Mouse (Mus musculus) intestine, embryonic 15.5 days (tissue): ENCODE results near the gene Atad3a. TPM values are rescaled to one million over a fixed set of nuclear protein-coding genes. Genes with fewer than 3 reads are reported as not detected.

Experiments used
- ATAC-seq: fragments of 200-750 bp; cut with Nextera tagmentation; 2 replicates; pipeline ENCODE4 v1.8.0; 2017; ENCODE audit warnings: moderate TSS enrichment, moderate library complexity
- H3K27ac ChIP-seq: fragments of 300-500 bp; sonication (generic); 2 replicates; pipeline ENCODE4 v1.5.1; 2015; ENCODE audit warnings: mild to moderate bottlenecking, inconsistent platforms
- H3K27me3 ChIP-seq: fragments of 300-500 bp; sonication (generic); replicated peaks from 2 replicates; pipeline ENCODE4 v1.6.1; 2015; ENCODE audit warnings: inconsistent platforms
- H3K36me3 ChIP-seq: fragments of 300-500 bp; sonication (generic); 2 replicates; pipeline ENCODE4 v1.6.1; 2015; ENCODE audit warnings: inconsistent platforms
- H3K4me1 ChIP-seq: fragments of 300-500 bp; sonication (generic); replicated peaks from 2 replicates; pipeline ENCODE4 v1.6.1; 2015; ENCODE audit warnings: inconsistent platforms
- H3K4me2 ChIP-seq: fragments of 300-500 bp; sonication (generic); replicated peaks from 2 replicates; pipeline ENCODE4 v1.6.1; 2015; ENCODE audit warnings: mild to moderate bottlenecking, inconsistent platforms
- H3K4me3 ChIP-seq: fragments of 300-500 bp; sonication (generic); replicated peaks from 2 replicates; pipeline ENCODE4 v1.5.1; 2015; ENCODE audit warnings: inconsistent platforms
- H3K9ac ChIP-seq: fragments of 300-500 bp; sonication (generic); 2 replicates; pipeline ENCODE4 v1.6.1; 2015; ENCODE audit warnings: inconsistent platforms
- H3K9me3 ChIP-seq: fragments of 300-500 bp; sonication (generic); 2 replicates; pipeline ENCODE4 v1.6.1; 2016; ENCODE audit warnings: inconsistent platforms
- WGBS: fragments of 180-500 bp; shearing (Covaris S2); methylation state at CpG from one replicate; pipeline ENCODE4 v1.1.7; 2015; 5-methylcytosine and 5-hydroxymethylcytosine counted together
- polyA plus RNA-seq: library from polyadenylated mRNA; unstranded; fragments of >200 nt; fragmentation: Nextera tagmentation; extraction: Ambion mirVana; gene quantifications from 2 replicates; pipeline ENCODE4 v1.2.1, GENCODE M21; 2015

The Atad3a gene
- polyA plus RNA-seq, 1 experiment from 2014 or later, result 135 TPM

- Histone ChIP-seq H3K4me2 (no peak overlapping the region), H3K9ac (no peak overlapping the region), H3K27ac (no peak overlapping the region), H3K9me3 (no peaks in the 10 kb centered on the region), H3K36me3 (no peaks in the 10 kb centered on the region; the same call in 1 of the 2 replicates), H3K27me3 (no peaks in the 10 kb centered on the region), H3K4me3 (no peak overlapping the region), H3K4me1 (peaks cover 10% of the 10 kb centered on the region)
- WGBS, result 84% methylated on average over 10 of the region's 10 CpGs
- no peak for ATAC-seq
Observed at GRCm38 (mm10) chr4:155733267-155733666, 27.6 kb downstream of the Atad3a start.

DNA sequence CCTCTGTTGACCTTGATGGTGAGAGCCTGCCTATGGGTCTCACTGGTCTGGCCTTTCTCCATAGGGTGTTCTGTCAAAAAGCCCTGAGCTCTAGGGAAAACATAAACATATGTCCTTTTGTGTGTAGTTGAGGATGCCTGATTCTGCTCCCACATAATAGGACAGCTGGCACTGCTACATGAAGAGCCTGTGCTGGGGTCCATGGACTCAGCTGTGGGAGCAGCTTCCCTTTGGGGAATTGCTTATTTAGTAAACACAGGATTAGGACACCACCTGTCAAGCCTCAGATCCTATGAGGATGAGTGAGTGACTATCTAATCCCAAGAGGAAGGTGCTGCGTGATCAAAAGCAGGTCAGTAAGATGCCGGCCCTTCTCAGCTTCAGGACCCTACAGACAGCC is 32.9 kb downstream of the Atad3a start:
- Histone ChIP-seq H3K4me3 (no peak overlapping the region), H3K9ac (no peak overlapping the region), H3K4me2 (no peak overlapping the region), H3K9me3 (no peaks in the 10 kb centered on the region), H3K27ac (no peak overlapping the region), H3K36me3 (no peaks in the 10 kb centered on the region; the same call in 1 of the 2 replicates), H3K27me3 (no peaks in the 10 kb centered on the region), H3K4me1 (no peaks in the 10 kb centered on the region)
- ATAC-seq, result no peak
- WGBS, result 75% methylated on average over 2 of the region's 2 CpGs

GRCm38 (mm10) chr4:155721668-155722083 is 39.2 kb downstream of the Atad3a start:
- H3K4me1 ChIP-seq, result no peaks in the 10 kb centered on the region
- no peak overlapping the region for H3K9ac ChIP-seq
- H3K27me3 ChIP-seq, result no peaks in the 10 kb centered on the region
- no peak overlapping the region for H3K27ac ChIP-seq
- H3K9me3 ChIP-seq, result no peaks in the 10 kb centered on the region
- peaks cover 5% of the 10 kb centered on the region; the same call in 1 of the 2 replicates for H3K36me3 ChIP-seq
- H3K4me2 ChIP-seq, result no peak overlapping the region
- no peak overlapping the region for H3K4me3 ChIP-seq
- no peak; the same call in 1 of the 2 replicates for ATAC-seq
- WGBS, result 68% methylated on average over 4 of the region's 4 CpGs

- H3K36me3 ChIP-seq, result 0 out of 2 replicates have a peak, but pooled peaks cover 2% of the 10 kb centered on the region
- ATAC-seq, result no peak
- no peak overlapping the region for H3K9ac ChIP-seq
- 61% methylated on average over 6 of the region's 6 CpGs for WGBS
- no peaks in the 10 kb centered on the region for H3K27me3 ChIP-seq
- no peak overlapping the region for H3K4me2 ChIP-seq
- no peak overlapping the region for H3K4me3 ChIP-seq
- H3K4me1 ChIP-seq, result peaks cover 9% of the 10 kb centered on the region; the same call in 1 of the 2 replicates
- no peaks in the 10 kb centered on the region for H3K9me3 ChIP-seq
- no peak overlapping the region for H3K27ac ChIP-seq
Observed at GRCm38 (mm10) chr4:155710521-155711252, 50.2 kb downstream of the Atad3a start.

DNA sequence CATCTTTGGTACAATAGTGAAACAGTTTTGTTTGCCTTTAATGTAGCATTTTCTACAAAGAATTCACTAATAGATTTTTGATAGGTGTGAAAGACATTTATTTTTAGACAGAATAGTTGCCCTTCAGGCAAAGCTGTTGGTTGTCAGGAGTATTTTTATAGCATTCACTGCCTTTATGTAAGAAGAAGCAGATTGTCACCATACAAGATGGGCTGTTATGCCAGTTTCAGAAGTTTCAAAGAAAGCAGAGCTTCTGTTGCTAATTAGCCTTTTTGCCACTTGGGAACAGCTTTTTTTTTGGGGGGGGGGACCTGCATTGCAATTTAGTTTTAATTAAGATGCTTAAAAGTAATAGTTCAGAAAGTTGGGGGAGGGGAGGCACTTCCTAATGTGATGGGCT is 51.9 kb downstream of the Atad3a start:
- Histone ChIP-seq H3K4me2 (no peak overlapping the region), H3K27me3 (no peaks in the 10 kb centered on the region), H3K4me1 (peaks cover 9% of the 10 kb centered on the region; the same call in 1 of the 2 replicates), H3K9me3 (no peaks in the 10 kb centered on the region), H3K4me3 (no peak overlapping the region), H3K36me3 (no peaks in the 10 kb centered on the region), H3K9ac (no peak overlapping the region), H3K27ac (no peak overlapping the region)
- ATAC-seq, result no peak

GRCm38 (mm10) chr4:155708582-155708981 is 52.3 kb downstream of the Atad3a start:
- no peaks in the 10 kb centered on the region for H3K27me3 ChIP-seq
- no peak overlapping the region for H3K9ac ChIP-seq
- 80% methylated on average over 2 of the region's 2 CpGs for WGBS
- H3K4me2 ChIP-seq, result no peak overlapping the region
- H3K36me3 ChIP-seq, result no peaks in the 10 kb centered on the region
- no peak overlapping the region for H3K4me3 ChIP-seq
- peaks cover 9% of the 10 kb centered on the region; the same call in 1 of the 2 replicates for H3K4me1 ChIP-seq
- H3K9me3 ChIP-seq, result no peaks in the 10 kb centered on the region
- ATAC-seq, result no peak
- no peak overlapping the region for H3K27ac ChIP-seq

DNA sequence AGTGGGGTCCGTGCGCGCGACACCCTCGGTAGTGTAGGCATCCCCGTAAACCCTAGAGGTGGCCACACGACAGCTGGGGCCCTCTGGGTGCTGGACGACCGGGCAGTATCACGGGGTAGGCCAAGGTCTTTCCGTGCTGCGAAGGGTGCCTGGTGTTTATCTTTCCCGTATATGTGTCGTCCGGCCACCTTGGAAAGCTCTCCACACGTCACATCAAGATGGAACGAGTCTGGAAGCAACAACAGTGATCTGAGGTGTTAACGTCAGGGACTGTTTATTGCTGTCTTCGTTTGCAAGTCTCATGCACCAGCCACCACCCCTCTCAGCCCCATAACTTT is 55.3 kb downstream of the Atad3a start:
- H3K36me3 ChIP-seq, result no peaks in the 10 kb centered on the region
- whole genome bisulfite sequencing, result 0% methylated on average over 19 of the region's 19 CpGs
- peak overlapping the region; percentile 98 for H3K27ac ChIP-seq

GRCm38 (mm10) chr4:155704721-155705591 is 55.9 kb downstream of the Atad3a start, which contains the start of gene Ssu72:
Gene Ssu72, plus strand, starts transcription at chr4:155704800.
- H3K4me1 ChIP-seq, result peaks cover 8% of the 10 kb centered on the region; the same call in 1 of the 2 replicates
- peak; percentile 96 for ATAC-seq
- WGBS, result under 1% methylated on average over 83 of the region's 83 CpGs
- peak within 1 kb of the TSS; percentile 98 for H3K27ac ChIP-seq
- no peaks in the 10 kb centered on the region for H3K36me3 ChIP-seq
- H3K27me3 ChIP-seq, result no peaks in the 10 kb centered on the region
- H3K9me3 ChIP-seq, result no peaks in the 10 kb centered on the region
- peak within 1 kb of the TSS; percentile 98 for H3K4me3 ChIP-seq
- H3K4me2 ChIP-seq, result peak within 1 kb of the TSS; percentile 81
- H3K9ac ChIP-seq, result peak within 1 kb of the TSS; percentile 93

More for the DNA sequence above, 55.3 kb downstream of the Atad3a start:
- peaks cover 9% of the 10 kb centered on the region; the same call in 1 of the 2 replicates for H3K4me1 ChIP-seq
- no peaks in the 10 kb centered on the region for H3K9me3 ChIP-seq
- no peak; the same call in 1 of the 2 replicates for ATAC-seq
- H3K4me2 ChIP-seq, result peak overlapping the region; percentile 81
- peak overlapping the region; percentile 93 for H3K9ac ChIP-seq
- H3K27me3 ChIP-seq, result no peaks in the 10 kb centered on the region
- H3K4me3 ChIP-seq, result peak overlapping the region; percentile 98

DNA sequence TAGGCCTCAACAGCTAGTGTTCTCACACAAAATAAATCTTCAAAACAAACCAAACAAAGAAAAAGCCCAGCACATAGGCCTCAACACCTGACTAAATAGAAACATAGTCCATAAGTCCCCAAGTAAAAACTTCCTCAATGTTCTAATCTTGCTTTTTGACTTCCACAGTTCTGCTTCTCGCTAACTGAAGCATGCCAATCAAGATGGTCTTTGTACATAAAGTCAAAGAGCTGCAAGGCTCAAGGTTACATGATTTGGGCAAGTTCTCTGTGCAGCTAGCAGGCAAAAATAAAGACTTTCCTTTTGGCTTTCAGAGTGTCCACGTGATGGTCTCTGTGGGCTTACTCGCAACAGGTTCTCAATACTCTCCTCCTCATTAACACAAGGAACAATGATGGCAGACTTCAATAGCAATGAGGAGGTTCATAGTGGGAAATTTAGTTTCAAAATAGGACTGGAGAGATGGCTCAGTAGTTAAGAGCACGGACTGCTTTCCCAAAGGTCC is 57.4 kb downstream of the Atad3a start:
- H3K9ac ChIP-seq, result no peak overlapping the region
- H3K9me3 ChIP-seq, result no peaks in the 10 kb centered on the region
- H3K4me3 ChIP-seq, result no peak overlapping the region
- no peak for ATAC-seq
- H3K4me1 ChIP-seq, result peaks cover 7% of the 10 kb centered on the region; the same call in 1 of the 2 replicates
- no peak overlapping the region for H3K27ac ChIP-seq
- no peak overlapping the region for H3K4me2 ChIP-seq
- no peaks in the 10 kb centered on the region for H3K36me3 ChIP-seq
- 93% methylated on average over 4 of the region's 4 CpGs for WGBS
- H3K27me3 ChIP-seq, result no peaks in the 10 kb centered on the region

DNA sequence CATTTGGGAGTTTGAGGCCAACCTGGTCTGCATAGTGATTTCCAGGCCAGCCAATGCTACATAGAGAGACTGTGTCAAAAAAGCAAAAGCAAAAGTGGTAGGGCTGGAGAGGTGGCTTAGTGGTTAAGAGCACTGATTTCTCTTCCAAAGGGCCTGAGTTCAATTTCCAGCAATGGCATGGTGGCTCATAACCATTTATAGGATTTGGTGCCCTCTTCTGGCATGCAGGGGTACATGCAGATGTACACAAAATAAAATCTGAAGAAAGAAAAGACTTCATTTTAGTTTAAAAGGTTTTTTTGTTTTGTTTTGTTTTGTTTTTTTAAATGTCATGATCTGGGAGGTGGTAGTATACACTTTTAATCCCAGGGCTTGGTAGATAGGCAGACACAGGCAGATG is 60.5 kb downstream of the Atad3a start:
- ATAC-seq, result no peak
- H3K4me3 ChIP-seq, result no peak overlapping the region
- H3K9ac ChIP-seq, result no peak overlapping the region
- no peaks in the 10 kb centered on the region for H3K27me3 ChIP-seq
- H3K36me3 ChIP-seq, result no peaks in the 10 kb centered on the region
- H3K27ac ChIP-seq, result no peak overlapping the region
- H3K9me3 ChIP-seq, result no peaks in the 10 kb centered on the region
- H3K4me2 ChIP-seq, result no peak overlapping the region
- H3K4me1 ChIP-seq, result peaks cover 7% of the 10 kb centered on the region

DNA sequence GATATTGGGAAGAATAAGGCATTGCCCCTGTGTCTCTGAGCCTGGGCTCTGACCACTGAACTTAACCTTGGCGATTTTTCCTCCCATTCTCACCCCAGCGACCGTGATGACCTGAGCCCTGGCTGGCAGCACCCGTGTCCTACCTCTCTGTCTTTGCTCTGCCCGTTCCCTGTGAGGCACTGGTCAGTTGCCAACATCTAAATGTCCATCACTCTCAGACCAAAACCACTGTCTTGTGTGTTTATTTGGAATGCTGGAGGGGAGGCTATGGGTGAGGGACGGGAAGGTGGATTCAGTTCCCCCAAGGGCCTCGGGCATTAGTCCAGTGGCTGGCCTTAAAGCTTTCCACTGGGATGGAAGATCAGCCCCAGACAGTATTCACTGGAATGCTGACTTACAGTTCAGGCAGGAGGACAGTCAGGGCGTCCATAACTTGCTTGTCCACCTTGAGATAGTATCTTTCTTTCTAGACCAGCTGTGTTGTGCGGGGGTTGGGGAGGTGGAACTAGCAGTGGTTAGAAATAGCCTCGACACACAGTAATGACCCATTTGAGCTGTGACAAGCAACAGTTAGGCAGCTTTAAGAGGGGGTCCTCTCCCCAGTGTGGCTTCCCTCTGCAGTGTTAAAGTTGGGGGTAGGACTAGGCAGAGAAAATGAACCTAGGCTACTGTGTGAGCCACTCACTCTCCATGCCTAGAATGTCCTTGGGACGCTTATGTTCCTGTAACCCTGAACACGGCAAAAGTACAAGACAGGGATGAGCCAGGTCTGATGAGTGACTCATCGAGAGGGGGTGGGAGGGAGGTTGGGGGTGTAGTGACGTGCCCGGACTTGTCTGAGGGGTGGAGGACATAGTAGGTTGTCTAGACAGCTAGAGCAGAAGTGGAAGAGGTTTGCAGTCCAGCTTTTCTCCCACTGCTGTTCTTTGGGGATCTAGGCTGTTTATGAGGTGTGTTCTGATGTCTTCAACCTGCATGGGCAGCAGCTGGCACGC is 64.3 kb downstream of the Atad3a start:
- H3K4me2 ChIP-seq, result peak overlapping the region; percentile 97; the same call in 1 of the 2 replicates
- H3K4me1 ChIP-seq, result peaks cover 18% of the 10 kb centered on the region
- no peaks in the 10 kb centered on the region for H3K27me3 ChIP-seq
- ATAC-seq, result no peak
- H3K27ac ChIP-seq, result no peak overlapping the region
- H3K4me3 ChIP-seq, result no peak overlapping the region
- no peaks in the 10 kb centered on the region for H3K36me3 ChIP-seq
- H3K9me3 ChIP-seq, result no peaks in the 10 kb centered on the region
- no peak overlapping the region for H3K9ac ChIP-seq
- 68% methylated on average over 16 of the region's 16 CpGs for WGBS
